Mouse (Mus musculus): ENCODE measurements at regions not wholly inside any gene's neighbourhood (a gene's known extent, or its start where the extent isn't known, plus 50 kb on each side); places are given as distances from the start of the nearest gene placed in this dataset.

GRCm38 (mm10) chr9:30175376-30175775, 212.4 kb upstream of the Ntm start:
- no peak for DNase-seq (ENCODE audit: low read depth)

- no peak for DNase-seq (ENCODE audit: low read depth)
Measured at GRCm38 (mm10) chr9:30183409-30183808, 220.5 kb upstream of the Ntm start.

- DNase-seq (ENCODE audit: low read depth) = no peak
Measured at GRCm38 (mm10) chr9:30184996-30185763, 222.2 kb upstream of the Ntm start.

- DNase-seq (ENCODE audit: low read depth) = no peak
Measured at GRCm38 (mm10) chr9:30186261-30186660, 223.3 kb upstream of the Ntm start.

- DNase-seq (ENCODE audit: low read depth) = no peak
Measured at GRCm38 (mm10) chr9:30190078-30190477, 227.1 kb upstream of the Ntm start.

- DNase-seq (ENCODE audit: low read depth) = no peak
Measured at GRCm38 (mm10) chr9:30191119-30191518, 228.2 kb upstream of the Ntm start.

GRCm38 (mm10) chr9:30191902-30192301, 229.0 kb upstream of the Ntm start:
- DNase-seq (ENCODE audit: low read depth) = no peak

- DNase-seq (ENCODE audit: low read depth) = no peak
Measured at GRCm38 (mm10) chr9:30194866-30195265, 231.9 kb upstream of the Ntm start.

- no peak for DNase-seq (ENCODE audit: low read depth)
Measured at GRCm38 (mm10) chr9:30202411-30202810, 224.5 kb upstream of the Snx19 start.

GRCm38 (mm10) chr9:30207631-30208030, 219.3 kb upstream of the Snx19 start:
- DNase-seq (ENCODE audit: low read depth) = no peak

- DNase-seq (ENCODE audit: low read depth) = no peak
Measured at GRCm38 (mm10) chr9:30209806-30210205, 217.1 kb upstream of the Snx19 start.

GRCm38 (mm10) chr9:30212471-30213075, 214.3 kb upstream of the Snx19 start:
- DNase-seq (ENCODE audit: low read depth) = no peak

- DNase-seq (ENCODE audit: low read depth) = no peak
Measured at GRCm38 (mm10) chr9:30234501-30235163, 192.3 kb upstream of the Snx19 start.

- no peak for DNase-seq (ENCODE audit: low read depth)
Measured at GRCm38 (mm10) chr9:30235791-30236190, 191.1 kb upstream of the Snx19 start.

GRCm38 (mm10) chr9:30242107-30242506, 184.8 kb upstream of the Snx19 start:
- no peak for DNase-seq (ENCODE audit: low read depth)

GRCm38 (mm10) chr9:30264533-30265168, 162.3 kb upstream of the Snx19 start:
- DNase-seq (ENCODE audit: low read depth) = peak; percentile 3

GRCm38 (mm10) chr9:30271081-30271480, 155.8 kb upstream of the Snx19 start:
- DNase-seq (ENCODE audit: low read depth) = no peak

- no peak for DNase-seq (ENCODE audit: low read depth)
Measured at GRCm38 (mm10) chr9:30273836-30274235, 153.1 kb upstream of the Snx19 start.

- DNase-seq (ENCODE audit: low read depth) = no peak
Measured at GRCm38 (mm10) chr9:30278231-30278630, 148.7 kb upstream of the Snx19 start.

- DNase-seq (ENCODE audit: low read depth) = no peak
Measured at GRCm38 (mm10) chr9:30283080-30283770, 143.7 kb upstream of the Snx19 start.

GRCm38 (mm10) chr9:30283771-30284148, 143.1 kb upstream of the Snx19 start:
- DNase-seq (ENCODE audit: low read depth) = no peak

Measured in fibroblast of lung, adult 2 months (primary cell).